Mouse (Mus musculus) gastrocnemius, adult 18-20 months (tissue): ENCODE measurements around the gene Gm20481. TPM values are rescaled to one million over a fixed set of nuclear protein-coding genes. Genes with fewer than 3 reads are reported as not detected.
"Not testable (repeated sequence)": the region's sequence is repeated elsewhere in the genome, so short reads cannot be mapped to it uniquely, and the experiment has no call there.

Source experiments
- DNase-seq: peaks from one replicate; pipeline ENCODE4 v3.0.0; 2021; ENCODE audit warnings: low spot score
- total RNA-seq, 2 experiments: library from RNA; stranded (reverse); gene quantifications; 2 replicates each; pipeline ENCODE4 v1.2.3; 2021

Gene Gm20481
- total RNA-seq, 2 experiments from 2014 or later = not detected

DNA sequence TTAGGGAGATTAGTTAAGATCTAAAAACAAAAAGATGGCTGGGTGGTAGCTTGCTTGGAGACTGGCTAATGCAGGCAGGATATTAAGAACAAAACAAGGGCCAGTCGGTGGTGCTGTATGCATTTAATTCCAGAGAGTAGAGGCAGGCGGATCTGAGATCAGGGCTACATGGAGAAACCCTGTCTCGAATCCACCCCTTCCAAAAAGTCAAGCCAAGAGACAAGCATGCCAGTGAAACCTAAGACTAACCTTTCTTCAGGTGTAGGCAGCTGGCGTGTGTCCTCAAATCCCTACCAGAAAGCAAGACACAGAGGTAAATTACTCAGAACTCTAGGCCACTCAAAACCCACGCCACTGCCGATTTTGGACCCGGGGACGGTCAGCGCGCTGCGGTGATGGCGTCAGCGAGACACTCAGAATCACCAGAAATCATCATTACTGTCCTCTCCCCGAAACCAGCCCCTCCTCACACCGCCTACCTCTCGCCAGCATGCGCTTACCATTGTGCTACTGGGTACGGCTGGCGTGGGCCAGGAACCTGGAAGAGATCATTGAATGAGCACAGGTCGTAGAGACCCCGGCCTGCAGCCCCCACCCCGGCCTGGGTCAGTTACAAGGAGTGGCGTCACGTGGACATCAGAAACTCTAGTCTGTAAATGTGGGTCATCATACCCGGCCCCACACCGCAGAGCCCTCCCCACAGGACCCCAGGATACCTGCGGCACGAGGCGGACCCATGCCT, 17.9 kb upstream of the Gm20481 start:
- DNase-seq = no peak

DNA sequence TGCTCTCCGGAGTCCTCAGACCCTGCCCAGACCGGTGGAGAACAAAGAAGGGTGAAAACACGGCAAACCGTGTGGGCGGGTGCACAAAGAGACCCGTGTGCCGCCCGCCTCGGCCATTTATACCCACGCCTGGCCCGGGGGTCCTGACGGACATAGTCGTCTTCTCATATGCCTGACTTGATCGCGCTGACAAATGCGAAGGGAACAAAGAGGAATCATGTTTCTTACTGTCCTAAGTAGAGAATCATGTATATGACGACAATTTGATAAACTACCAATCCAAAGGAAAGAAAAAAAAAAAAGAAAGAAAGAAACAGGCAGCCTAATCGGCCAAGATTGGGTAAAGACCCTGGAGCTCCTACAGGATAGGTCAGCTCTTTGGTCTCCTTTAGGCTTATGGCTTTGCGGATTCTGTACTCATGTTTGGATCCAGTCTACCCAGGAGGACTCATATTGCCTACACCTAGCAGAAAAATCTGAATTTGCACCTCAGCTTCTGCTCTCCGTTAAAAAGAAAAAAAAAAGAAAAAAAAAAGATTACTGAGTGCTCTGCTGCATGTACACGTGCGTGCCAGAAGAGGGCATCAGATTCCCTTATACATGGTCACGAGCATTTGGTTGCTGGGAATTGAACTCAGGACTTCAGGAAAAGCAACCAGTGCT, 17.2 kb upstream of the Gm20481 start:
- peak; percentile 83 for DNase-seq

GRCm38 (mm10) chr17:34953258-34953657, 16.5 kb upstream of the Gm20481 start:
- DNase-seq = no peak

- DNase-seq = no peak
These were observed 15.8 kb upstream of the Gm20481 start for GRCm38 (mm10) chr17:34953904-34954303.

GRCm38 (mm10) chr17:34954831-34955230, 14.9 kb upstream of the Gm20481 start:
- DNase-seq = no peak

DNA sequence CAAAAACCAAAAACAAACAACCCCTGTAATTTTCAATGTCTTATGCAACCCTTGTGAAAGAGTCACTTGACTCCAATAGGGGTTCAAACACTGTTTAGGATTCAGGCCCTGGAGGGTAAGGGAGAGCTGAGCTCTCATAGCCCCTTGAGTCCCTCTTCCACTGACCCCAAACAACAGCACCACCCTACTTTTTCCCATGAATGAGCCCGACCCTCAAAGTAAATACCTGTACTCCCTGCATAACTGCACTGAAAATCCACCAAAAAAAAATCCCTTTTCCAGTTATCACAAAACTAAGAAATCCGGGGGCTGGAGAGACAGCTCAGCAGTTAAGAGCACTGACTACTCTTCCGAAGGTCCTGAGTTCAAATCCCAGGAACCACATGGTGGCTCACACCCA, 13.8 kb upstream of the Gm20481 start:
- no peak for DNase-seq

- no peak for DNase-seq
These were observed 13.4 kb upstream of the Gm20481 start for GRCm38 (mm10) chr17:34956340-34956739.

GRCm38 (mm10) chr17:34957291-34957690, 12.4 kb upstream of the Gm20481 start:
- DNase-seq = not testable (repeated sequence)

DNA sequence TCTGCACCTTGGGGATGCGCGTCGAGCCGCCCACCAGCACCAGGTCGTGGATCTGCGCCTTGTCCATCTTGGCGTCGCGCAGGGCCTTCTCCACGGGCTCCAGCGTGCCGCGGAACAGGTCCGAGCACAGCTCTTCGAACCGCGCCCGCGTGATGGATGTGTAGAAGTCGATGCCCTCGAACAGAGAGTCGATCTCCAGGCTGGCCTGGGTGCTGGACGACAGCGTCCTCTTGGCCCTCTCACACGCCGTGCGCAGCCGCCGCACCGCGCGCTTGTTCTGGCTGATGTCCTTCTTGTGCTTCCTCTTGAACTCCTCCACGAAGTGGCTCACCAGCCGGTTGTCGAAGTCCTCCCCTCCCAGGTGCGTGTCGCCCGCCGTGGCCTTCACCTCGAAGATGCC, 11.7 kb upstream of the Gm20481 start:
- DNase-seq = not testable (repeated sequence)

DNA sequence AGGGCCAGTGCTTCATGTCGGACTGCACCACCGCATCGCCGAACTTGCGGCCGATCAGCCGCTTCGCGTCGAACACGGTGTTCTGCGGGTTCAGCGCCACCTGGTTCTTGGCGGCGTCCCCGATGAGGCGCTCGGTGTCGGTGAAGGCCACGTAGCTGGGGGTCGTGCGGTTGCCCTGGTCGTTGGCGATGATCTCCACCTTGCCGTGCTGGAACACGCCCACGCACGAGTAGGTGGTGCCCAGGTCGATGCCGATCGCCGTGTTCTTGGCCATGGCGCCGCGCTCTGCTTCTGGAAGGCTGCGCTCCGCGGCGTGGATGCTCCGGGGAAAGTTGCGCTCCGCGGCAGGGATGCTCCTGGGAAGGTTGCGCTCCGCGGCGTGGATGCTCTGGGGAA, 11.0 kb upstream of the Gm20481 start:
- not testable (repeated sequence) for DNase-seq

DNA sequence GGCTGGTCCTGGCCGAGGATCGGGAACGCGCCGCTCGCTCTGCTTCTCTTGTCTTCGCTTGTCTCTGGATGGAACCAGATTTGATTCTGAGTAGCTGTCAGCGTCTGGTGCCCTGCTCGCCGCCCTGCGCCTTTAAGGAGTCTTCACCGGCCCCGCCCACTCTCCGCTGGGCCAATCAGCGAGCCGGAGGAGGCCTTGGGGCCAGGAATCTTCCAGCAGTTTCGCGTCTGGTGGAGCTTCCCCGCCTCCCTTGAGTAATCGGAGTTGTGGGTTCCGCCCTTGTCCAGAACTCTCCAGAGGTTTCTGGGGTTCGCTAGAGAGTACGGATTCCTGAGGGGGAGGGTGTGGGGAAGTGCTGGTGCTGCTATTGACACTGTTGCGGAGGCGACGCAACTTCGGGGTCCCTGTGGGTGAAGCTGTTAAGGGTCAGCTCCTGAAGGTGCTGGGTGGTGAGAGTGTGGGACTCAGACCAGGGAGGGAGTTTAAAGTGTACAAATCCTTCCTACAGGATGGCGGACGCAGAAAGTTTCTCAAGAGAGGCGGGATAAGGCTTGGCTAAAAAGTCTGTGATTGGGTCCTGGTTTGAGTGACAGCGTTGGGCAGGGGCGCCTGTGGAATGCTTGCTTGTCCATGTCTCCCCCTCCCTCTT, 10.5 kb upstream of the Gm20481 start, which contains the start of gene Hspa1b:
Gene Hspa1b (minus strand): TSS at position 109 of the 649 bp plus-strand sequence.
- peak; percentile 88 for DNase-seq

DNA sequence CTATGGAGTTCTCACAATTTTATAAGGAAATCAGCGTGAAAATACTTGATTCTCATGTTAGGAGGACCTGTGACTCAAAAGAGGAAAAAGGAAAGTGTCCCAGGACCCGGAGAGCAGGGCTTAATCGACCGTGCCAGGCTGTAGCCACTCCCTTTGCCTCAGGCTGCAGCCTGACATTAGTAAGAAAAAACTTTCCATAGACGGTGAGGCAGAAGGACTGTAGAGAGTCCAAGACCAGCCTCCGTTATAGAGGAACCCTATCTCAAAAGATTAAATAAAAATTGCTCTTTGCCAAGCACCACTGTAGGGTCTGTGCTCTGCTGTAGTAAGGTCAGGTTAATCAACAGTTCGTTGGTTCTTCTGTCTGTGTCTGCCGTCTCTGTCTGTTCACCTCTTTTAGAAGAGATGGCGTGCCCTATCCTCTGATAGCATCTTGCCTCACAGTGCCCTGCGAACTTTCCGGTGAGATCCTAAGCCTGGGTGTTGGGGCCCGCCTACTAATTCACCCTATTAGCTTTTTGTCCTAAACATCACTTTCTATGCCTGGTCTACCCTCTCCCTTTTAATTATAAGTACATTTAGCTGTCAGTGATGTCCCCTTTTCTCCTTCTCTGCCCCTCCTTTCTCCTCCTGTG, 9.7 kb upstream of the Gm20481 start:
- peak; percentile 43 for DNase-seq

- no peak for DNase-seq
These were observed 8.8 kb upstream of the Gm20481 start for GRCm38 (mm10) chr17:34960702-34961493.

DNA sequence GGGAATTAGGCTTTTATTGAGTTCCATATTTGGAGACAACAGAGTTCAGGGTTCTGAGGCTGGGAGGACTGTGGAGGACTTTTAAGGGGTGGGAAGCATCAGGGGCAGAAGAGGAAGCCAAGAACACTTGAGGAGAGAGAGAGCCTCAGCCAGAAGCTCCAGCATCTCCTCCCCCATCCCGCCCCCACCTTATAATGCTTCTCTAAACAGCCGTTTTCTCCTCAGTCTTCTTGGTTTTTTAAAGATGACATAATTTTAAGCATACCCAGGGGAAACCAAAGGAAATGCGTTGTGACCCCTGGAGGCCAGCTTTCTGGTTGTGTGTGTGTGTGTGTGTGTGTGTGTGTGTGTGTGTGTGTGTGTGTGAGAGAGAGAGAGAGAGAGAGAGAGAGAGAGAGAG, 7.6 kb upstream of the Gm20481 start:
- no peak for DNase-seq

DNA sequence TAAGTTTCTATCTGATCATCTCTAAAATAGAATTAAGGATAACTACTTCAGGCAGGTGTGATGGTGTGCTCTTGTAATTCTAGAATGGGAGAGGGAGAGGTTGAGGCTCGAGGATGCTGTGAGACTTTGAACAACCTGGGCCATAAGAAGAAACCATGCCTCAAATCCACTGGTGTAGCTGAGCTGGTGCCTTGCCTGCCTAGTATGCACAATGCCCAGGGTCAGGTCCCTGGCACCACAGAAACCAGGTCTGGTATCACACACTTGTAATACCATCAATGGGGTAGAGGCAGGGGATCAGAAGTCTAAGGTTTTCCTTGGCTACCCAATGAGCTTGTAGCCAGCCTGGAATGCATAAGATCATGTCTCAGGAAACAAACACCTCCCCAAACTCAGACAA, 6.9 kb upstream of the Gm20481 start:
- no peak for DNase-seq

DNA sequence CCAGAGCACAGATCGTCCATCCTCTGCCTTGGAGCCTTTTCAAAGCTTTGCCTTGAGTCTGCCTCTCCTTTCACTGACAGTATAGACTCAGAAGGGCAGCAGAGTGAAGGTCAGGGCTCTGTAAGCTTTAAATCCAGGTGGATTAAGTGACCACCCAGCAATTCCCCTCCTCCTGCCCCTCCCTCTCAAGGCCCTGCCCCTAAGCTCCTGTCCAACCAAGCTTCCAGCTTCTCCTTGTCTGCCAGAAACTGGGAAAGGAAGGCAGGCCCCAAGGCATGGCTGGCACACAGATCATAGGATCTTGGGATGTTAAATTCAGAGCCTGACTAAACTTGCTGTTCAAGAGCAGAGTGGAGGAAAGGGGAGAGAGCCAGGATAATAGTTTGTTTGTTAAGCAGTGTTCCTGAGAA, 5.1 kb upstream of the Gm20481 start:
- DNase-seq = no peak

- no peak for DNase-seq
These were observed 4.1 kb upstream of the Gm20481 start for GRCm38 (mm10) chr17:34965627-34966026.

- not testable (repeated sequence) for DNase-seq
These were observed 1.1 kb downstream of the Gm20481 start for GRCm38 (mm10) chr17:34970850-34971249.

GRCm38 (mm10) chr17:34971694-34972068, 2.0 kb downstream of the Gm20481 start:
- DNase-seq = not testable (repeated sequence)

GRCm38 (mm10) chr17:34972069-34972749, 2.5 kb downstream of the Gm20481 start, which contains the start of the genes Hspa1a and Hspa1l:
Gene Hspa1a, minus strand, starts transcription at chr17:34972156.
Gene Hspa1l, plus strand, starts transcription at chr17:34972703.
- peak; percentile 89 for DNase-seq
